Mouse (Mus musculus) gastrocnemius, postnatal 14 days (tissue): ENCODE data around the gene Fbxo46. TPM values are rescaled to one million over a fixed set of nuclear protein-coding genes. Genes with fewer than 3 reads are reported as not detected.

ENCODE experiments used
- DNase-seq: peaks from one replicate; pipeline ENCODE4 v3.0.0; 2021; ENCODE audit warnings: mixed read lengths
- intact Hi-C: fragments of 180-260 bp; cut with DNase I; formaldehyde crosslinking; loops from one replicate; pipeline ENCODE4 v1.15.1; 2025; ENCODE audit warnings: low total_unique reads
- total RNA-seq, 2 experiments: library from RNA; stranded (reverse); gene quantifications; 2 replicates each; pipeline ENCODE4 v1.2.3; 2021

Fbxo46 gene
- total RNA-seq, 2 experiments from 2014 or later: 3.2 TPM

DNA sequence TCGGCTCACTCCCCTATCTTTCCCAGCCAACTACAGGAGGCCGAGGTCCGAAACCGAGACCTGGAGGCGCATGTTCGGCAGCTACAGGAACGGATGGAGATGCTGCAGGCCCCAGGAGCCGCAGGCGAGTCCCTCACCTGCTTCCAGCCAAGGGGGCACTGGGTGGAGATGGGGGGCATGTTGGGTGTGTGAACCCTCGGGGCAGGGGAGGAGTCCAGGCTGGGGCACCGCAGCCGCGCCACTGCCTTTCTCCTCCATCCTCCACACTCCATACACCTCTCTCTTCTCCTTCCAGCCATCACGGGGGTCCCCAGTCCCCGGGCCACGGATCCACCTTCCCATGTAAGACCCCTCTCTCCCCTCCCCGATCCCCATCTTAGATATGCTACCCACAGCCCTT is 27.7 kb upstream of the Fbxo46 start:
- intact Hi-C loops: loop anchor here (2.0 kb wide), 1 partner anchor 23 kb away; no protein-coding TSS in a partner anchor
- DNase-seq: peak; percentile 12

DNA sequence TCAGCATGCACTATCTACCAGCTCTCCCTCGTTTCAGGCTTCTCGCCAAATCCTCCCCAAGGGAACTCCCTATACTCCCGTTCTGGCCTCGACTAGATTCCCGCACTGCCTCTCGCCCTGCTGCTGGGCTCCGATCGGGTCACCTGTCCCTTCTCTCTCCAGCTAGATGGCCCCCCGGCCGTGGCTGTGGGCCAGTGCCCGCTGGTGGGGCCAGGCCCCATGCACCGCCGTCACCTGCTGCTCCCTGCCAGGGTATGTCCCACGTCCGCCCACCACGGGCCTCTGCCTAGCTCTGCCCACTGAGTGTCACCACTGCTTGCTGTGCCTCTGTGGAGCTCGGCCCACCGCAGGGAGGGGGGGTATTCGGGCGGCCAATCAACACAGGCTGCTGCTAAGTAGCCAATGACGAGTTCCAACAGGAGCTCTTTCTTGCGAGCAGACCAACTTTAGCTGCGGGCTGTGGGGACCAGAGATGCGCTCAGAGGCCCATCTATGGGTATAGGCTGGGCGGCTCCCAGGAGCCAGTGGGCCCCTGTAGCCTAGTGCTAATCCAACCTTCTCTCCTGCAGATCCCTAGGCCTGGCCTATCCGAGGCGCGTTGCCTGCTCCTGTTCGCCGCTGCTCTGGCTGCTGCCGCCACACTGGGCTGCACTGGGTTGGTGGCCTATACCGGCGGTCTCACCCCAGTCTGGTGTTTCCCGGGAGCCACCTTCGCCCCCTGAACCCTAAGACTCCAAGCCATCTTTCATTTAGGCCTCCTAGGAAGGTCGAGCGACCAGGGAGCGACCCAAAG is 27.1 kb upstream of the Fbxo46 start:
- intact Hi-C loops: loop anchor here (2.0 kb wide), 1 partner anchor 24 kb away; no protein-coding TSS in a partner anchor
- peak; percentile 64 for DNase-seq

DNA sequence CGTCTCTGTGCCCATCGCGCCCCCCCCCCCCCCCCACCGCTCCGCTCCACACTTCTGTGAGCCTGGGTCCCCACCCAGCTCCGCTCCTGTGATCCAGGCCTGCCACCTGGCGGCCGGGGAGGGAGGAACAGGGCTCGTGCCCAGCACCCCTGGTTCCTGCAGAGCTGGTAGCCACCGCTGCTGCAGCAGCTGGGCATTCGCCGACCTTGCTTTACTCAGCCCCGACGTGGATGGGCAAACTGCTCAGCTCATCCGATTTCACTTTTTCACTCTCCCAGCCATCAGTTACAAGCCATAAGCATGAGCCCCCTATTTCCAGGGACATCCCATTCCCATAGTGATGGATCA is 26.5 kb upstream of the Fbxo46 start:
- intact Hi-C loops: loop anchor here (2.0 kb wide), 1 partner anchor 24 kb away; no protein-coding TSS in a partner anchor
- DNase-seq: peak; percentile 88

DNA sequence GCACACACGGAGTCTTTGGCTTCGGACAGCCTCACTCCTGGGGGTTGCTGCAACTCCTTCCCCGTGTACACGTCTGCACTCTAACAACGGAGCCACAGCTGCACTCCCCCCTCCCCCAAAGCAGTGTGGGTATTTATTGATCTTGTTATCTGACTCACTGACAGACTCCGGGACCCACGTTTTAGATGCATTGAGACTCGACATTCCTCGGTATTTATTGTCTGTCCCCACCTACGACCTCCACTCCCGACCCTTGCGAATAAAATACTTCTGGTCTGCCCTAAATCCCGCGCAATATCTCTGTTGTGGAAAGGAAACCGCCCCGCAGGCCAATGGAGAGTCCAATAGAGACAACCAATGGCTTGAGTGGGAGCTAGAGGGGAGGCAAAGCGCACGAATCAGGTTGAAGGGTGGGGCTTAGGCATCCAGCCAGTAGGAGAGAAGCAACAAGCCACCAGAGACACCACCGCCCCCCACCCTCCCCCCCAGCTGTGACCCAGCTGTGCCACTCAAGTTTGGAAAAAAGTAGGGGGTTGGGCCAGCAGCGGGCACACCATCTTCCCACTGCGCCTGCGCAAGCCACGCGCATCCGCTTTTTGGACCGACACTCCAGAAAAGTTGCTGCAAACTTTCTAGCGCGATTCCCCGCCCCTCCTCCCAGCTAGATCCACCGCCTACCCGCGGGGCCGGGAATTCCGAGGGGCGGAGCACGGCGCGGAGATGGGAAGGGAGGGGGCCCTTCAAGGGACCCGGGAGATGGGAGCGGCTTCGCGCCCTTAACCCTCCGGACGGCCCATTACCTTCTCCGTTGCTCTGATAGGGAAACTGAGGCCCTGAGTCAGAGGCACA is 25.9 kb upstream of the Fbxo46 start:
- intact Hi-C loops: loop anchor here (2.0 kb wide), 1 partner anchor 25 kb away; no protein-coding TSS in a partner anchor

DNA sequence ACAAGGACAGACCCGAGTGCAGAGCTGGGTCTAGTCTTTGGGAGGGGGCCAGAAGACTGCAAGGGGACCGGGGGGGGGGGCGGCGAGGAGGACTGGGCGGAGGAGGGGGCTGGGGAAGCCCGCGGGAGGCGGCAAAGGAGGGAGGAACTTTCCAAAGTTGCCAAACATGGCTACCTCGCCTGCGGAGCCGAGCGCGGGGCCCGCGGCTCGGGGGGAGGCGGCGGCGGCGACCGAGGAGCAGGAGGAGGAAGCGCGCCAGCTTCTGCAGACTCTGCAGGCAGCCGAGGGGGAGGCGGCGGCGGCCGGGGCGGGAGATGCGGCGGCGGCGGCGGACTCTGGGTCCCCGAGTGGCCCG is 25.2 kb upstream of the Fbxo46 start, which contains the start of gene Six5:
Gene Six5, plus strand, starts transcription at position 124 of the 355 bp plus-strand sequence.
- intact Hi-C loops: no loop called here
- peak; percentile 69 for DNase-seq

More for the DNA sequence above, 25.9 kb upstream of the Fbxo46 start:
- peak; percentile 96 for DNase-seq

DNA sequence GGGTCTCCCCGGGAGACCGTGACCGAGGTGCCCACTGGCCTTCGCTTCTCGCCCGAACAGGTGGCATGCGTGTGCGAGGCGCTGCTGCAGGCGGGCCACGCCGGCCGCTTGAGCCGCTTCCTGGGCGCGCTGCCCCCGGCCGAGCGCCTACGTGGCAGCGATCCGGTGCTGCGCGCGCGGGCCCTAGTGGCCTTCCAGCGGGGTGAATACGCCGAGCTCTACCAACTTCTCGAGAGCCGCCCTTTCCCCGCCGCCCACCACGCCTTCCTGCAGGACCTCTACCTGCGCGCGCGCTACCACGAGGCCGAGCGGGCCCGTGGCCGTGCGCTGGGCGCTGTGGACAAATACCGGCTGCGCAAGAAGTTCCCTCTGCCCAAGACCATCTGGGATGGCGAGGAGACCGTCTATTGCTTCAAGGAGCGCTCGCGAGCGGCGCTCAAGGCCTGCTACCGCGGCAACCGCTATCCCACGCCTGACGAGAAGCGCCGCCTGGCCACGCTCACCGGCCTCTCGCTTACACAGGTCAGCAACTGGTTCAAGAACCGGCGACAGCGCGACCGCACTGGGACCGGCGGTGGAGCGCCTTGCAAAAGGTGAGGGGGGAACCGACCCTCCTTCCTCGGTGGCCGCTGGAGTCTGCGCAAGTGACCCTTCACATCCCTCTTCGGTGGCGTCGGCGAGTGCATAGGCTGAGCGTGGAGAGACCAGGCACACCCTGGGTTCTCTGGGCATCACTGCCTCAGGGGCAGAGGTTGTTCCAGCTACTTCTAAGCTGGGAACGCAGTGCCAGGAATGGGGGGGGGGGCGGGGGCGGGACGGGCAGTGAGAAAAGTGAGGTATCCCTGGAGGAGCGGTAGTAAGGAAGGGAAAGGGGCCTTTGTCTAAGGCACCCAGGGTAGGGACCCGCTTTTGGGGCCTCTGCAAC is 24.6 kb upstream of the Fbxo46 start:
- intact Hi-C loops: no loop called here
- peak; percentile 61 for DNase-seq

DNA sequence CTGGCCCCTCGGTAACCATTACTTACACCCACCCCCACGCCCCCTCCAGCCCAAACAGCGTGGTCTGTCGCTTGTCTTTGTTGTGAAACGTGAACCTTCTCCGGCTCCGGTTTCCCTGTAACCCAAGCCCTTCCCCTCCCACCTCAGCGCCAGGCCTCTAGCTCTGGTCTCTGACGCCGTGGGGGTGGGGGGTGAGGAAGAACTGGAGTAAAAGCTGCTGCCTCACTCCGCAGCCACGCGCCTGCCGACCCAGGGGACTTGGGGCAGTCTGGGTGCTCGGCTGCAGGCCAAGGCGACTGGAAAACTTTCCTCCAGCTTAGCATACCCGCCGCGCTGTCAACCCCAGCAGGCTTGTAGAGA is 23.9 kb upstream of the Fbxo46 start:
- intact Hi-C loops: no loop called here

DNA sequence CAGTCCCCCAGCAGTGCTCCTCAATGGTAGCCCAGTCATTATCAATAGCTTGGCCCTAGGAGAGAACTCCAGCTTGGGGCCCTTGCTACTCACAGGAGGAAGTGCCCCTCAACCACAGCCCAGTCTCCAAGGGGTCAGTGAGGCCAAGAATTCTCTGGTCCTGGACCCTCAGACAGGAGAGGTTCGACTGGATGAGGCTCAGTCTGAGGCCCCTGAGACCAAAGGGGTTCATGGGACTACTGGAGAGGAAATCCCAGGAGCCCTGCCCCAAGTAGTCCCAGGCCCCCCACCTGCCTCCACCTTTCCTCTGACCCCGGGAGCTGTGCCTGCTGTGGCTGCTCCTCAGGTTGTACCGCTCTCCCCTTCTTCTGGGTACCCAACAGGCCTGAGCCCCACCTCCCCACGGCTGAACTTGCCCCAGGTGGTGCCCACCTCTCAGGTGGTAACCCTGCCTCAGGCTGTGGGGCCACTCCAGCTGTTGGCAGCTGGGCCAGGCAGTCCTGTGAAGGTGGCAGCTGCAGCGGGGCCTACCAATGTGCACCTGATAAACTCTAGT is 23.2 kb upstream of the Fbxo46 start:
- no peak for DNase-seq
- intact Hi-C loops: no loop called here

More for the DNA sequence above, 23.9 kb upstream of the Fbxo46 start:
- peak; percentile 75 for DNase-seq

DNA sequence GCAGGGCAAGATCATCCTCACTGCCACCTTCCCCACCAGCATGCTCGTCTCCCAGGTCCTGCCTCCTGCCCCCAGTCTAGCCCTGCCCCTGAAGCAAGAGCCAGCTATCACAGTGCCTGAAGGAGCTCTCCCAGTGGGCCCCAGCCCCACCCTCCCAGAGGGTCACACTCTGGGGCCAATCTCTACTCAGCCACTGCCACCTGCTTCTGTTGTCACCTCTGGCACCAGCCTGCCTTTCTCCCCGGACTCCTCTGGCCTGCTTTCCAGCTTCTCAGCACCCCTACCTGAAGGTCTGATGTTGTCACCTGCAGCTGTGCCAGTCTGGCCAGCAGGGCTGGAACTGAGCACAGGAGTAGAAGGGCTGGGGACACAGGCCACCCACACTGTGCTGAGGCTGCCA is 22.4 kb upstream of the Fbxo46 start:
- peak; percentile 6 for DNase-seq
- intact Hi-C loops: no loop called here

DNA sequence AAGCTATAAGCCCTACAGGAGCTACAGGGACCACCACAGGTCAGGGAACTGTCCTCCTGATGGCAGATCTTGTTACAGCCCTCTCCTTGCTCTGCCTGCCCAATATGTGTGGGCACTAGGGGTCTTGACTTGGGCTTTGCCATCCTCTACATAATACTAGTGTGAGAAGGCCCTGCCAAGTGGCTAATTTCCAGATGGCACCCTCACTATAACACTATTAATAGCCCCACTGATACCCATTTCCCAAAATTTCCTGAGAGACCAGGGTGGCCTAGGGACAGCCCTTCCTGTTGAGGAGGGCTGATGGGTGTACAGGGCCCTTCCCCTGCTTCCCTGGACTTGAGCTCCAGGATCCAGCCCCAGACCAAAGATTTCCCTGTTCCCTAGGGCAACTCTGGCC is 21.8 kb upstream of the Fbxo46 start:
- intact Hi-C loops: no loop called here
- peak; percentile 11 for DNase-seq

DNA sequence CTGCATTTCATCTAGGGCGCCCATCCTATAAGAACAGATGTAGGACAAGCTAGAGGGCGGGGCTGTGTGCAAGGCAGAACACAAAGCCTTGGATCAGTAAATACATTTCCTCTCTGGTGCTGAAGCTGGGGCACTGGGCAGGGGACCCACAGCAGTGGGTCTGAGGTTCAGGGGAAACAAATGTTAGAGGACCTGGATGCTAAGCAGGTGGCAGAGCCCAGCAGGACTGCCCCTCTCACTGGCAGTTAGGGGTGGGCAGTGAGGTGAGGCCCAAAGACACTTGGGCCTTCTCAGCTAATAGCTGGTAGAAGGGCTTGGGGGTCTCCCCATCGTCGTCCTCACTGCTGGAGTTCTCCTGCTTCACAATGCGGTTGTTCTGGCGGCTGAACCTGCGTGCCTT is 20.8 kb upstream of the Fbxo46 start:
- intact Hi-C loops: no loop called here
- no peak for DNase-seq

DNA sequence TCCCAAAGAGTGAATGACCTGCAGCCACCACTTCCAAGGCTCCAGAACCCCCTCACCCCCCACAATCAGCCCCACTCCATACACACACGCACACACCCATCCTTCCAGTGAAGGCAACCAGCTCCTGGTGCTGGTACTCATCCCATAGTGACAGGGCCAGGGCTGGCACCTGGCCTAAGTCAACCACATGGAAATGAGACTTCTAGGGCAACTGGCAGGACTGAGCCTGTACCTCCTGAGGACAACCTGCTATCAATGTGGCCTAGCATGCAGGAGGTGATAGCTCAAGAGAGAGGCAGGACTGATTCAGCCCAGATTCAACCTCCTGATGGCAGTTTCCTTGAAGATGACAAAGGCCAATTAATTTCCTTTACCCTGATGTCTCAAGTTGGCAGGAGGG is 19.4 kb upstream of the Fbxo46 start:
- intact Hi-C loops: no loop called here

DNA sequence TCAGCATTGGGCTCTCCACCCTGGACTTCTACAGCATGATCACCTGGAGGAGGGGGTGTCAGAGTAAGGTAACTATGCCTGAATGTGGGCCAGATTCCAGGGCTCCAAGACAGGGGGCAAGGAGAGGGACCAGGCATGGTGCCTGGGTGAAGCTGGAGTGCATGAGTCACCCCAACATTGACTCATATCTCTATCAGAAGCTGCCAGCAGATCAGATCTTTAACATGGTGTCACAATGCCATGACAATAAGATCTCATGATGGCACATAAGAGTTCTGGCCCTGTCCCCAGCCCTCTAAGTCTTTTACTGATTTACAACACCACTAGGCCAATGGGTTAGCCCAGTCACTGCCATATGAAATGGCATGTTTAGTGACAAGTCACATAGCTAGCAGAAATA is 15.9 kb upstream of the Fbxo46 start:
- intact Hi-C loops: no loop called here
- no peak for DNase-seq

More for the DNA sequence above, 19.4 kb upstream of the Fbxo46 start:
- DNase-seq: no peak

DNA sequence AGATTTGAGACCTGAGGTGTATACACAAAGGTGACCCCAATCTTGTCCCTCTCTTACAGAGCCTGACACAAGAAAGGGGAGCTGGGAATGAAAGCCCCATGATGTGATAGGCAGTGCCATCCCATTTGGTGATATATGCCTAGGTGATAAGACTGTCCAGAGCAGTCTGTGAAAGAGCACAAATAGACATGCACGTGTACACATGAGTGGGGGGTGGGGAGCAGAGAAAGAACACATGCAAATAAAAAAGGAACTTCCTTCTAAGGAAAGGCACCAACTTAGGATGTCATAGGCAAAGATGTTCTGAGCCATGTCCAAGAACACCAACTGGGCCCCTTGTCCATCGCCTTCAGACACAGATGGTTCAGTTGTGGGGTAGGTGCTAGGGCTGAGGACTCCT is 15.2 kb upstream of the Fbxo46 start:
- DNase-seq: no peak
- intact Hi-C loops: no loop called here

DNA sequence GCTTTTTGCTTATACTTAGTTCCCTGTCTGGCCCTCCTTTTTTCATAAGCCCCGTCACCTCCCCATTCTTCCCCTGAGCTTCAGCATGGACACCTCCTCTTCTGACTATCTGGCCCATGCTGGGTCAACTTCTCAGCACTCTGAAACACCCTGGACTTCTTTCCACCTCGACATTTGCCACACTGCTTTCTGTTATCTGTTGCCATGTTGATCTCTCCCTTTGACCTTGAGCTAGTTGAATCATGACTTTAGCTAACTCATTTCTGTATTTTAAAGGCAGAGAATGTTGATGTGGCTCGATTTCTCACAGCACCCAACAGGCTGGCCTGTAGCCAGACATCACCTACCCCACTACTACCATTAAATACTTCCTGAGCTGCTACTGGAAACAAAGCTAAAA is 12.2 kb upstream of the Fbxo46 start:
- no peak for DNase-seq
- intact Hi-C loops: no loop called here

DNA sequence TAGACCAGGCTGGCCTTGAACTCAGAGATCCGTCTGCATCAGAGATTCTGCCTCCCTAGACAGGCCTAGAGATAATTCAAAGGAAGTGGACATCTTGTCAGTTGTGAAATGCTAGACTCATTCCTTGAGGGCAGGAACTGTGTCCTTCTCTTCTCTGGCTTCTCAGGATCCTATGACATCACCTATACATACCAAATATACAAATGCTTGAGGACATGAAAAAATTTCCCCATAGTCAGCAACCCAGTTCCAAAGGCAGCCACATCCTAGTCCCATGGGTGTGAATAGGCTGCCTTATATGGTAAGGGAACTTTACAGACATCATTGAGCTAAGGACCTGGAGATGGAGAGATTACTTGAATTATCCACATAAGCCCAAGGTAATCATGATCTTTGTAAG is 10.1 kb upstream of the Fbxo46 start:
- no peak for DNase-seq
- intact Hi-C loops: no loop called here

DNA sequence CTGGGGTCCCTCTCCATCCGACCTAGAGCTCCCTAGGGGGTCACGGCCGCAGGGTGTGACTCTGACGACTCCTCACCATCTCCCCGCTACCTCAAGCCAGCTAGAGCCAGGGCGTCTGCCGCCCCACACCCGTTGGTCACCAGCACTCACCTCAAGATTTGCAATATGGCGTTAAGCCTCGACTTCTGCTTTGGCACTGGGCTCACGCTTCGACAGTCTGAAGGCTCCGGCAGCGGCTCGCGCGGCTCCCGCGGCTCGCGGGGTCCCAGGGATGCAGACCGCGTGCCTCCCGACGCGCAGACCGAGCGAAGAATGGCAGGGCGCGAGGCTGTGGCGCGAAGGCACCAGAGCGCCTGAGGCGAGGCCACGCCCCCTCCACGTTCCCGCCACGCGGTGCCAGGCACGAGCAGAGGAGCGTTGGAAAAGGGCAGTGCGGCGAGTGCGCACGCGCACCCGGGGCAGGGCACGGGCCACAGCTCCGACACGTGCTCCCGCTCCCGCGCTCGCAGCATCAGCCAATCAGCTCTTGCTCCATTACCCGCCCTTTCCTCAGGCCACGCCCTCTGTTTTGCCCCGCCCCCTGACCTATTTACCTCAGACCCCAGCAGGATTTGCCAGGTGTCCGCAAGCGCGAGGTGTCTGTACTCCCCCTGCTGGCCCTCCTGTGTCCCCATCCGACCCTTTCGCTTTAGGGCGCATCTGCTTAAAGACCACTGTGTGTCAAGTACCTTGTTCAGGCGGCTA is 1.5 kb upstream of the Fbxo46 start, which contains the start of gene Gm4969:
Gene Gm4969, minus strand, starts transcription at position 341 of the 744 bp plus-strand sequence.
- peak; percentile 53 for DNase-seq
- intact Hi-C loops: no loop called here

DNA sequence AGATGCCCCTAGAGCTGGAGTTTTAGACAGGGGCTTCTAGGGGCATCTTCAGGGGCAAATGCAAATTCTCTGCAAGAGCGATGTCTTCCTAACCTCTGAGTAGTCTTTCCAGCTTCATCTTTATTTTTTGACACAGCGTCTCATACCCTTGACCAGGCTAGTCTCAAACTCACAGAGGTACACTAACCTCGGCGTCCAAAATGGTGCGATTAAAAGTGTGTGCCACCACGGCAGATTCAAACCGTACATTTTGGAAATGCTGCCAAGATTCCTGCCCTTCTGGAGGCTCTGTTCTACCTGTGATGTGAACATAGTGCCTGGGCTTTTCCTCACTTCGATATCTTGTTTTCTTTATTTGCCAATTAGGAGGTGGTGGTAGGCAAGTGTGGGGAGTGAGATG is 576 bp upstream of the Fbxo46 start:
- DNase-seq: no peak
- intact Hi-C loops: no loop called here

DNA sequence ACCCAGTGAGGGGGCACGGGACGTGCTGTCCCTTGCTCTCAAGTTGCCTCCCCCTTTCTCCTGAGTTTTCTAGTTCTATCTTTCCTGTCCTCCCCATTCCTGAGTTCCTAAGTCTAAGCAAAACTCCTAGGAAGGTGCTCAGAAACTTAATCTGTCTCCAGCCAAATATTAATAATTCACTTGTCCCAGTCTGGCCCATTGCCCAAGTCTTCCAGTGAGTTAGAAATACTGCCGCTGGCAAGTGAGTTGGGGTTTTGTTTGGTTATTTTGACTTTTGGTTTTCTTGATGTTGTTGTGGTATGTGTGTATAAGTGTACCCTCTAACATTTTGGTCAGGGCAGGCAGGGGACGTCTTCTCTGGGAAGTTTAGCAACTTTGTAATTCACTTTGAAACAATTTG is 2.0 kb downstream of the Fbxo46 start:
- no peak for DNase-seq
- intact Hi-C loops: no loop called here
